ENCODE assay signal across 15 mouse cellular contexts in the genomic region with DNA sequence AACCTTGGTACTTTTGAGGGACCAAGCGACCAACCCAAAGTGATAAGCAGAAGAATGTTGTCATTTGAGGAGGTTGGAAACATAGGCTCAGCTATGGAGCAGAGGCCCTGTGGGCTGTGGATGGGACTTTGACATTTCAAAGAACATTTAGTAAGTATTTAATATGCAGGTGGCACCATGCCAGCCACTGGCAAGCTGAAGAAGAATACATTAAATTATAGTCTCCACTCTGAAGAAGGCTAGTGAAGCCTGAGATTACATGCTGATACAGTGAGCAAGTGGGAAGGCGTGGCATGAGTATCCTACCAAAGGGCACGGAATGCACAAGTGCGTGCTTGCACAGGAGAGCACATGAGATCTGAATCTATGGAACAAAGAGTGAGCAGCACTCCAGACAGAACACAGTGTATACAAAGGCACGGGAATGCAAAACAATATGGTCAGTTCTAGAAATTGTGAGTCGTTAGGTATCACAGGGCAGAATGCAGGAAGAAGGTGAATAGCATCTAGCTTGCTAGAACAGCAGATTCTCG. TPM values are rescaled to one million over a fixed set of nuclear protein-coding genes. Genes with fewer than 3 reads are reported as not detected.
DNase-seq lines count a peak whose midpoint lies in the region; ATAC-seq and TF ChIP-seq lines count a peak whose summit lies in the region.
"Had no signal": no experiment of that assay in that cellular context is flagged by ENCODE, and none has a peak within 500 bp of the region (broad histone marks: within the 10 kb centered on the region; RNA-seq: fewer than 3 reads in every experiment).

No protein-coding gene starts in this region.

- no peaks in the 10 kb centered on the region for H3K27me3 ChIP-seq in forebrain, embryonic 14.5 days (replicated peaks; ENCODE audit: control insufficient read depth, insufficient read depth, low read length)
- H3K27me3 ChIP-seq in forebrain, embryonic 12.5 days = no peaks in the 10 kb centered on the region
- H3K27me3 ChIP-seq in liver, embryonic 13.5 days = peaks cover 7% of the 10 kb centered on the region
- H3K27me3 ChIP-seq in liver, embryonic 12.5 days (replicated peaks) = peaks cover 13% of the 10 kb centered on the region
- no peaks in the 10 kb centered on the region for H3K27me3 ChIP-seq in midbrain, postnatal 0 days (ENCODE audit: insufficient read depth, low read length)

- peaks cover 11% of the 10 kb centered on the region for H3K4me1 ChIP-seq in forebrain, embryonic 14.5 days (ENCODE audit: control insufficient read depth, insufficient read depth, low read length)
- peaks cover 21% of the 10 kb centered on the region for H3K4me1 ChIP-seq in forebrain, embryonic 12.5 days
- H3K4me1 ChIP-seq in liver, embryonic 13.5 days (replicated peaks) = peaks cover 42% of the 10 kb centered on the region
- peaks cover 39% of the 10 kb centered on the region for H3K4me1 ChIP-seq in liver, embryonic 12.5 days
- H3K4me1 ChIP-seq in midbrain, postnatal 0 days (ENCODE audit: insufficient read depth, low read length) = 0 out of 2 replicates have a peak, but pooled peaks cover 2% of the 10 kb centered on the region

- peak; percentile 48 for DNase-seq in forebrain, embryonic 14.5 days (ENCODE audit: low spot score)
- no peak for DNase-seq in liver, embryonic 13.5 days
- peak; percentile 38 for DNase-seq in kidney, adult 18-20 months
- peak; percentile 37 for DNase-seq in midbrain, postnatal 0 days (ENCODE audit: low spot score)
- no peak for DNase-seq in ovary, postnatal 14 days (ENCODE audit: low spot score)
- DNase-seq in left cerebral cortex, adult 2 months (ENCODE audit: extremely low spot score in 1 of 2, low spot score in 2 of 2) = no peak
- DNase-seq: cerebellum, postnatal 25 days; heart, postnatal 14 days; left cerebral cortex, postnatal 4 days; lung, embryonic 14.5 days; thymus, postnatal 4 days had no signal

- intact Hi-C loops in left cerebral cortex, adult 2 months (cut with DNase I) = no loop called here

- no peak overlapping the region for H3K9ac ChIP-seq in forebrain, embryonic 14.5 days (ENCODE audit: low read length)
- H3K9ac ChIP-seq in forebrain, embryonic 12.5 days = no peak overlapping the region
- no peak overlapping the region for H3K9ac ChIP-seq in liver, embryonic 13.5 days
- no peak overlapping the region for H3K9ac ChIP-seq in liver, embryonic 12.5 days
- no peak overlapping the region for H3K9ac ChIP-seq in midbrain, postnatal 0 days (replicated peaks; ENCODE audit: low read length, poor library complexity, severe bottlenecking)
- H3K9ac ChIP-seq: lung, embryonic 14.5 days had no signal

- H3K4me3 ChIP-seq in forebrain, embryonic 14.5 days (ENCODE audit: low read depth, low read length) = no peak overlapping the region
- H3K4me3 ChIP-seq in forebrain, embryonic 12.5 days (replicated peaks) = no peak overlapping the region
- no peak overlapping the region for H3K4me3 ChIP-seq in liver, embryonic 13.5 days (replicated peaks)
- no peak overlapping the region for H3K4me3 ChIP-seq in liver, embryonic 12.5 days
- no peak overlapping the region for H3K4me3 ChIP-seq in midbrain, postnatal 0 days (ENCODE audit: low read depth, low read length)
- no peak overlapping the region for H3K4me3 ChIP-seq in left cerebral cortex, adult 2 months
- H3K4me3 ChIP-seq: myocyte had no signal

- WGBS in forebrain, embryonic 14.5 days = 68% methylated on average over 7 of the region's 7 CpGs
- WGBS in forebrain, embryonic 12.5 days = 76% methylated on average over 7 of the region's 7 CpGs
- 77% methylated on average over 7 of the region's 7 CpGs for WGBS in liver, embryonic 13.5 days (ENCODE audit: insufficient replicate concordance)
- WGBS in liver, embryonic 12.5 days (ENCODE audit: insufficient replicate concordance) = 79% methylated on average over 7 of the region's 7 CpGs
- WGBS in midbrain, postnatal 0 days = 77% methylated on average over 7 of the region's 7 CpGs

- ATAC-seq in forebrain, embryonic 14.5 days = no peak
- no peak for ATAC-seq in forebrain, embryonic 12.5 days (ENCODE audit: low FRiP score)
- no peak for ATAC-seq in liver, embryonic 13.5 days (ENCODE audit: low read depth)
- no peak for ATAC-seq in liver, embryonic 12.5 days
- no peak for ATAC-seq in midbrain, postnatal 0 days (ENCODE audit: low FRiP score)
- ATAC-seq: activated CD4-positive, CD25-positive, alpha-beta regulatory T cell, adult 4 months had no signal

- no peaks in the 10 kb centered on the region for H3K9me3 ChIP-seq in forebrain, embryonic 14.5 days (replicated peaks; ENCODE audit: control insufficient read depth, low read length)
- no peaks in the 10 kb centered on the region for H3K9me3 ChIP-seq in forebrain, embryonic 12.5 days
- H3K9me3 ChIP-seq in liver, embryonic 13.5 days (replicated peaks) = no peaks in the 10 kb centered on the region
- 0 out of 2 replicates have a peak, but pooled peaks cover 3% of the 10 kb centered on the region for H3K9me3 ChIP-seq in liver, embryonic 12.5 days (replicated peaks)
- no peaks in the 10 kb centered on the region for H3K9me3 ChIP-seq in midbrain, postnatal 0 days (ENCODE audit: low read length)

- no peaks in the 10 kb centered on the region for H3K36me3 ChIP-seq in forebrain, embryonic 14.5 days (ENCODE audit: control insufficient read depth, insufficient read depth, low read length)
- H3K36me3 ChIP-seq in forebrain, embryonic 12.5 days (replicated peaks) = no peaks in the 10 kb centered on the region
- H3K36me3 ChIP-seq in liver, embryonic 13.5 days = no peaks in the 10 kb centered on the region
- no peaks in the 10 kb centered on the region for H3K36me3 ChIP-seq in liver, embryonic 12.5 days
- H3K36me3 ChIP-seq in midbrain, postnatal 0 days (ENCODE audit: insufficient read depth, low read length) = no peaks in the 10 kb centered on the region

- H3K27ac ChIP-seq in forebrain, embryonic 14.5 days (ENCODE audit: low read depth, low read length) = no peak overlapping the region
- no peak overlapping the region for H3K27ac ChIP-seq in forebrain, embryonic 12.5 days
- 0 out of 2 replicates have a peak overlapping the region, but pooled peaks have one; percentile 43 for H3K27ac ChIP-seq in liver, embryonic 13.5 days
- H3K27ac ChIP-seq in liver, embryonic 12.5 days = no peak overlapping the region
- H3K27ac ChIP-seq in midbrain, postnatal 0 days (ENCODE audit: low read depth, low read length) = no peak overlapping the region
- no peak overlapping the region for H3K27ac ChIP-seq in left cerebral cortex, adult 2 months

- H3K4me2 ChIP-seq in forebrain, embryonic 14.5 days (ENCODE audit: low read length) = no peak overlapping the region
- H3K4me2 ChIP-seq in forebrain, embryonic 12.5 days = no peak overlapping the region
- H3K4me2 ChIP-seq in liver, embryonic 13.5 days = no peak overlapping the region
- H3K4me2 ChIP-seq in liver, embryonic 12.5 days = no peak overlapping the region
- H3K4me2 ChIP-seq in midbrain, postnatal 0 days (ENCODE audit: low read depth, low read length, poor library complexity, severe bottlenecking) = no peak overlapping the region
- H3K4me2 ChIP-seq: lung, embryonic 14.5 days had no signal

- TF ChIP-seq CTCF in midbrain, postnatal 0 days (IDR thresholded peaks at IDR 0.05) = no peak
- no peak for TF ChIP-seq CTCF in left cerebral cortex, adult 2 months (IDR thresholded peaks at IDR 0.05)

RNA-seq across cellular contexts. Expression of a gene that starts 24.5 kb away (rescaled TPM):
- polyA plus RNA-seq in forebrain, embryonic 14.5 days (2014; fragmentation: Nextera tagmentation; extraction: Ambion mirVana) = 3.7 and 4.9 TPM in 2 replicates
- 6.7 and 7.9 TPM in 2 replicates for polyA plus RNA-seq in forebrain, embryonic 12.5 days (2016; fragmentation: Nextera tagmentation; extraction: Ambion mirVana)
- polyA plus RNA-seq in liver, embryonic 13.5 days (2015; fragmentation: Nextera tagmentation; extraction: Ambion mirVana) = 15.9 and 18.0 TPM in 2 replicates
- polyA plus RNA-seq in liver, embryonic 12.5 days (2016; fragmentation: Nextera tagmentation; extraction: Ambion mirVana) = 17.5 and 18.6 TPM in 2 replicates
- 9.8 and 20.7 TPM in 2 replicates for total RNA-seq in midbrain, postnatal 0 days (2014; rRNA removed)
- polyA plus RNA-seq in midbrain, postnatal 0 days (2015; fragmentation: Nextera tagmentation; extraction: Ambion mirVana) = 9.8 and 10.5 TPM in 2 replicates
- total RNA-seq in left cerebral cortex, adult 2 months (2021) = 10 to 100 TPM; 19.4 to 22.0 TPM

RNA-seq across cellular contexts. Expression of a gene that starts 31.9 kb away (rescaled TPM):
- polyA plus RNA-seq in forebrain, embryonic 14.5 days (2014; fragmentation: Nextera tagmentation; extraction: Ambion mirVana) = 0.50 and 0.93 TPM in 2 replicates
- polyA plus RNA-seq in forebrain, embryonic 12.5 days (2016; fragmentation: Nextera tagmentation; extraction: Ambion mirVana) = 0.60 and 1.1 TPM in 2 replicates
- polyA plus RNA-seq in liver, embryonic 13.5 days (2015; fragmentation: Nextera tagmentation; extraction: Ambion mirVana) = 0.08 and 0.13 TPM in 2 replicates
- polyA plus RNA-seq in liver, embryonic 12.5 days (2016; fragmentation: Nextera tagmentation; extraction: Ambion mirVana) = 0.11 and 0.14 TPM in 2 replicates
- total RNA-seq in midbrain, postnatal 0 days (2014; rRNA removed) = 2.7 and 4.0 TPM in 2 replicates
- 1.6 and 2.4 TPM in 2 replicates for polyA plus RNA-seq in midbrain, postnatal 0 days (2015; fragmentation: Nextera tagmentation; extraction: Ambion mirVana)
- 1 to 10 TPM in 1 of 2 experiments, under 1 TPM in 1; 0.54 to 1.9 TPM for total RNA-seq in left cerebral cortex, adult 2 months (2021)
- polyA plus RNA-seq: activated CD4-positive, CD25-positive, alpha-beta regulatory T cell, adult 4 months had no signal

RNA-seq across cellular contexts. Expression of a gene that starts 45.0 kb away (rescaled TPM):
- 1.9 and 2.4 TPM in 2 replicates for polyA plus RNA-seq in forebrain, embryonic 14.5 days (2014; fragmentation: Nextera tagmentation; extraction: Ambion mirVana)
- 1.3 and 1.7 TPM in 2 replicates for polyA plus RNA-seq in forebrain, embryonic 12.5 days (2016; fragmentation: Nextera tagmentation; extraction: Ambion mirVana)
- polyA plus RNA-seq in liver, embryonic 13.5 days (2015; fragmentation: Nextera tagmentation; extraction: Ambion mirVana) = 9.6 and 10.0 TPM in 2 replicates
- 8.6 and 9.0 TPM in 2 replicates for polyA plus RNA-seq in liver, embryonic 12.5 days (2016; fragmentation: Nextera tagmentation; extraction: Ambion mirVana)
- total RNA-seq in midbrain, postnatal 0 days (2014; rRNA removed) = 7.8 and 12.6 TPM in 2 replicates
- 1.3 and 1.7 TPM in 2 replicates for polyA plus RNA-seq in midbrain, postnatal 0 days (2015; fragmentation: Nextera tagmentation; extraction: Ambion mirVana)
- total RNA-seq in left cerebral cortex, adult 2 months (2021) = 1 to 10 TPM; 5.0 to 5.4 TPM

RNA-seq across cellular contexts. Expression of a gene that starts 45.2 kb away (rescaled TPM):
- 108 and 114 TPM in 2 replicates for polyA plus RNA-seq in forebrain, embryonic 14.5 days (2014; fragmentation: Nextera tagmentation; extraction: Ambion mirVana)
- 87.5 and 88.9 TPM in 2 replicates for polyA plus RNA-seq in forebrain, embryonic 12.5 days (2016; fragmentation: Nextera tagmentation; extraction: Ambion mirVana)
- polyA plus RNA-seq in liver, embryonic 13.5 days (2015; fragmentation: Nextera tagmentation; extraction: Ambion mirVana) = 36.5 and 39.8 TPM in 2 replicates
- polyA plus RNA-seq in liver, embryonic 12.5 days (2016; fragmentation: Nextera tagmentation; extraction: Ambion mirVana) = 45.7 and 48.7 TPM in 2 replicates
- total RNA-seq in midbrain, postnatal 0 days (2014; rRNA removed) = 101 and 116 TPM in 2 replicates
- 135 and 140 TPM in 2 replicates for polyA plus RNA-seq in midbrain, postnatal 0 days (2015; fragmentation: Nextera tagmentation; extraction: Ambion mirVana)
- total RNA-seq in left cerebral cortex, adult 2 months (2021) = 100 to 1,000 TPM; 155 to 164 TPM

RNA-seq across cellular contexts. Expression of a gene that starts 45.4 kb away (rescaled TPM):
- polyA plus RNA-seq in forebrain, embryonic 14.5 days (2014; fragmentation: Nextera tagmentation; extraction: Ambion mirVana) = 226 and 231 TPM in 2 replicates
- polyA plus RNA-seq in forebrain, embryonic 12.5 days (2016; fragmentation: Nextera tagmentation; extraction: Ambion mirVana) = 184 and 190 TPM in 2 replicates
- 104 and 107 TPM in 2 replicates for polyA plus RNA-seq in liver, embryonic 13.5 days (2015; fragmentation: Nextera tagmentation; extraction: Ambion mirVana)
- 119 and 120 TPM in 2 replicates for polyA plus RNA-seq in liver, embryonic 12.5 days (2016; fragmentation: Nextera tagmentation; extraction: Ambion mirVana)
- total RNA-seq in midbrain, postnatal 0 days (2014; rRNA removed) = 139 and 148 TPM in 2 replicates
- 203 and 216 TPM in 2 replicates for polyA plus RNA-seq in midbrain, postnatal 0 days (2015; fragmentation: Nextera tagmentation; extraction: Ambion mirVana)
- 100 to 1,000 TPM; 140 to 143 TPM for total RNA-seq in left cerebral cortex, adult 2 months (2021)

Comparison
In these comparisons a context has a peak if more than half of its experiments do, and no peak if none do; other contexts are left out.
1. DNase-seq: peak in forebrain, embryonic 14.5 days (single experiment), kidney, adult 18-20 months (single experiment) and midbrain, postnatal 0 days (single experiment); none in liver, embryonic 13.5 days (single experiment), ovary, postnatal 14 days (single experiment) and left cerebral cortex, adult 2 months (0 of 2).